Mouse (Mus musculus) urinary bladder, postnatal 10 days (tissue): ENCODE results near the gene Slc22a26.
"Not testable (repeated sequence)": the region's sequence is repeated elsewhere in the genome, so short reads cannot be mapped to it uniquely, and the experiment has no call there.

Experiments
- DNase-seq: peaks from one replicate; pipeline ENCODE4 v3.0.0; 2022; ENCODE audit warnings: low spot score

Slc22a26 gene

DNA sequence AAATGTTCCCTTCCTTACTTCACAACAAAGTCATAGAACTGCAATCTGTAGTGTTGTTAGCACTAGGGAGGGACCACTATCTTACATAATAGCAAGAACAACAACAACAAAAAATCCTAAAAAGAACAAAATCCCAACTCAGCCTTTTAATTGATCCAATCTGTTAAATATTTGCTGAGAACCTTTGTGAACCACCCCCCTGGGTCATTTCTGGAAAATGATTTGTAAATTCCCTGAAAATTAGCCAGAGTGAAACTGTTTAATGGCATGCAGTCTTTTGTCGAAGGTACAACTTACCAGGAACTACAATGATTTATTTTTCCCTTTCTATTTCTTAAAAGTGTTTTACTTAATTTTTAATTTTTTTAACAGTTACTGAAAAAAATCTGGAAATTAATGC lies at the start of gene Slc22a26:
Gene Slc22a26 (minus strand): TSS at position 97 of the 400 bp plus-strand sequence.
- no peak for DNase-seq

DNA sequence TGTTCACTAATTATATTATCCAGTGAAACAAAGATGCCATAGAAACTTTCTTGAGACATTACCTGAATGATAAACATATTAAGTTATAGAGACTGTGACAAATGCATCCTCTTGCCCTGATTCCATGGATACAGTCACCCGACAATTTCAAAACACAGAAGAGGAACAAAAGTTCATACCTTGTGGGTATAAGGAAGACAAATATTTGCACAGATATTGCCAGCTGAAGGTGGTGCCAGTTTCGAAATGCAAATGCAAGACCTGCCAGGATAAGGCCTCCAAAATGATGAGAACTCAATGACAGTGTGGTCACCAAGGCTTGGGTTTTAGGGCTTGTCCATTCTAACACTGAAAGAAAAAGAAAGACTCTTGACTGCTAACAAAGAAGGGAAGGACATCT lies 27.4 kb upstream of the Slc22a26 start:
- no peak for DNase-seq

DNA sequence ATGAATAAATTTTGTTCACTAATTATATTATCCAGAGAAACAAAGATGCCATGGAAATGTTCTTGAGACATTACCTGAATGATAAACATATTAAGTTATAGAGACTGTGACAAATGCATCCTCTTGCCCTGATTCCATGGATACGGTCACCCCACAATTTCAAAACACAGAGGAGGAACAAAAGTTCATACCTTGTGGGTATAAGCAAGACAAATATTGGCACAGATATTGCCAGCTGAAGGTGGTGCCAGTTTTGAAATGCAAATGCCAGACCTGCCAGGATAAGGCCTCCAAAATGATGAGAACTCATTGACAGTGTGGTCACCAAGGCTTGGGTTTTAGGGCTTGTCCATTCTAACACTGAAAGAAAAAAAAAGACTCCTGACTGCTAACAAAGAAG lies 11.9 kb downstream of the Slc22a26 start:
- DNase-seq = no peak

DNA sequence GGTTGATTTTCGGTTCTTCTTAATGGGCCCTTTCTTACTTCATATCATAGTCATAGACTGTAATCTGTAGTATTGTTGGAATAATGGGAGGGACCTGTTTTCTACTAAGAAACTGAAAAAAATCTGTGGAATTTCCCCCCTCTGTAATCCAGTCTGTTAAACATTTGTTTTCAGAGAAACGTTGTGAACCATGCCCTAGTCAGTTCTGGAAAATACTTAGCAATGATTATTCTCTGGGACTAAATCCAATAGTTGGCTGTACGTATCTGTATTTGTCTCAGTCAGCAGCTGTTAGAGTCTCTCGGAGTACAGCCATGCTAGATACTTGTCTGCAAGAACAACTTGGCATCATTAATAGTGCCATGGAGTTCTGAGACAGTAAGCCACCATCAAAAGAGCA lies 27.2 kb downstream of the Slc22a26 start:
- DNase-seq = no peak

DNA sequence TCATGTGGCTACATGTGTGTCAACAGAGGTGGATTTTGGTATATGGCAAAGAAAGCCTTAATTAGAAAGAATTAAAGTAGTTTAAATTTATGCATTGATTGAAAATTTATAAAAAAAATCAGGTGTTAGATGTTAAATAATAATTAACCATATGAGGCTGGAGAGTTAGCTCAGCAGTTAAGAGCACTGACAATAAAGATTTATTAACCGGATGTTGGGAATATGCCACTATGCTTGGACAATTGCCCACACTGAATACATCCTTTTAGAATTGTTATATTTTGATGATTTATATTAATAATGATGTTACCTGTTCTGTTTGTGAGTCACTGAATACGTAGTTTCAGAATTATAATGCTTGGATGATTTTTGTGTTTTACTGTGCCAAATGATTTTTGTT lies 36.3 kb downstream of the Slc22a26 start:
- DNase-seq = no peak

DNA sequence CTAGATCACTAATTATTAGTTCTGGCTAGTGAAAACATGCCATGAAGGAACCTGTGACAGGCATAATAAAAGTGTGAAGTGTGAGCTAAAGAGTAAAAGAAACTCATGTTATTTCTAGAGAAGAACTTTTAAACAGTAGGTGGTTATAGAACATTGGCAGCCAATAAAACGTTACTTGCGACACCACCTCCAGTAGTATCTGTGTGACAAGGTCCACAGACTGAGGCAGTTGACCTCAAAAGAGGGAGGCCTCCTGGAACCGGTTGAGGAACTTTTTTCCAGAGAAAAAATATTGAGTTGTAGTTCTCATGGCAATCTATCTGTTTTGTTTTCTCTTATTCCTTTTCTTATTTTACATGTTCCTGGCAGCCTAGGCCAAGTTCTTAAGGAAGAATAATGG lies 36.9 kb downstream of the Slc22a26 start:
- DNase-seq = no peak

DNA sequence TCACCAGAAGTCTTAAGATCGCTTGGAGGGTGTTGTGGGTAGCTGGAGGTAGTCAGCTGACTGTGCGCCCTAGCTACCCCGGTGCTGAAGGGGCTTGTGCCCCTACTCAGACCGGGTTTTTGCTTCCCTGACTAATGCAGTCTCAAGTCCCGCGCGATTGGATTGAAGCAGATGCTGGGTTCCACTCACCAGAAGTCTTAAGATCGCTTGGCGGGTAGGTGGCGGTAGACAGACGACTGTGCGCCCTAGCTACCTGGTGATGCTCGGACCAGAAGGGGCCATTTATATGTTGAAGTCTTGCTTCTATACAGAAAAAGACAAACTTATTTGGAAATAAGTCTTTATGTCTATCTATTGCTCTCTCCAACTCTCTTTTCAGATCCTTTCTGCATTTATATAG lies 49.1 kb downstream of the Slc22a26 start:
- DNase-seq = not testable (repeated sequence)
